Mouse (Mus musculus): ENCODE measurements at regions not wholly inside any gene's neighbourhood (a gene's known extent, or its start where the extent isn't known, plus 50 kb on each side); places are given as distances from the start of the nearest gene placed in this dataset.

DNA sequence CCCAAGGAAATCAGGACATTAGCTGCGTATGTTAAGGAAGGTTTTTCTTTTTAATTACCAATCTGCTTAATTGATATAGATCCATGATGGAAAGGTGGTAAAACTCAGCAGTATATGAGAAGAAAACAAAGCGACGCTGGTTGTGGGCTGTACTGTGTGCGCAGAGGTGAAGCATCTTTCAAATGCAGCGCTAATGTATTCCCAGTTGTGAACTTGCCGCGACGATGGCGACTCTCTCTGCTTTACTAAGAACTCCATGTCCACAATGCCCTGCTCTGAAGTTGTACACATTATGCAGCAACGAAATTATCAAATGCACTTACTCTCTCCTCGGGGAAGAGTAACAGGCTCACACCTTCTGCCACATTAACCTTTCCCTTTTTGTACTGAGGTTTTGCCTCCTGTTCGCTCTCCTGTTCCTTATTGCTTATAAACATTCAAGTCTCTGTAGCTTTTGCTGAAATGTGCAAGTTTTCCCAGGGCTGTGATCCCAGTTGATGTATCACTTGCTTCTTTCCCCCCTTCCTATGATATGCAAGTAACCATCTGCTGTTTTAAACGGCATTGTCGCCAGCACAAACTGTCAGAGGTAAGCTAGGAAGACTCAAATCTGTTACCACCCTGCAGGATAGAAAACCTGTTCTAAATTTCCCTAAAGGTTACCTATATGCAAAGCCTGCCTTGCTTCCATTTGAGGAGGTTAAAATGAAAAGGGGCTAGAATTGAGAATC is 174.8 kb downstream of the Rassf9 start:
- H3K9ac ChIP-seq, result no peak overlapping the region
- ATAC-seq (ENCODE audit: low FRiP score, low read depth), result no peak
- no peak overlapping the region for H3K4me2 ChIP-seq (replicated peaks)
- no peak overlapping the region for H3K4me3 ChIP-seq
- no peaks in the 10 kb centered on the region for H3K4me1 ChIP-seq
- no peaks in the 10 kb centered on the region for H3K36me3 ChIP-seq
- no peaks in the 10 kb centered on the region for H3K9me3 ChIP-seq
- WGBS, result 80% methylated on average over 14 of the region's 14 CpGs
- H3K27ac ChIP-seq, result no peak overlapping the region
- H3K27me3 ChIP-seq (replicated peaks), result no peaks in the 10 kb centered on the region

DNA sequence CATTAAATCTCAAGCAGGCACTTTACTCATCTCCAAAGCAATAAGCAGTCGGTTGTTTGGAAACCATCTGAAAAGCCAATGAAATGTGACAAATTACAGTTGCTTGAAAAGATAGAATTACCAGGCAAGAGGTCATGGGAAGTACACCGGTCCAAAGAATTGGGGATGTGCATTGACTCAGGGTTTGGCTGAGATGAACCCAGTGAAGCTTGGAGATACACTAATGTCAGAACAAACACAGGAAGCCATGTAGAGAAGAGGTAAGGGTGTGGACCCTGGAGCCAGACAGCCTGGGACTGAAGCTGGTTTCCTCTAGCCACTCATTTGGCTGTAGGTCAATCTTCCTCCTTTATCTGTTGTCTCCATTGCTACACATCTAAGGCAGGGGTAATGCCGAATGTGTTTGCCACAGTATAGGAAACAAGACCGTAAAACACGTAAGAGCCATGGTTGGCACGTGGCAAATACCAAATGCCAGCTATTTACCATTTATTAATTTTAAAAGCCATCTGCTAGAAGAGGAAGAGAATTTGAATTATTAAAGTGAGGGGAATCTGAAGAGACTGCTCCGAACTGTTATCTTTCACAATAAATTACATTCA is 173.9 kb downstream of the Rassf9 start:
- H3K27me3 ChIP-seq (replicated peaks), result no peaks in the 10 kb centered on the region
- no peak overlapping the region for H3K27ac ChIP-seq
- H3K4me3 ChIP-seq, result no peak overlapping the region
- no peak overlapping the region for H3K9ac ChIP-seq
- no peaks in the 10 kb centered on the region for H3K9me3 ChIP-seq
- WGBS, result 69% methylated on average over 7 of the region's 7 CpGs
- no peaks in the 10 kb centered on the region for H3K4me1 ChIP-seq
- H3K4me2 ChIP-seq (replicated peaks), result no peak overlapping the region
- no peaks in the 10 kb centered on the region for H3K36me3 ChIP-seq
- no peak for ATAC-seq (ENCODE audit: low FRiP score, low read depth)

DNA sequence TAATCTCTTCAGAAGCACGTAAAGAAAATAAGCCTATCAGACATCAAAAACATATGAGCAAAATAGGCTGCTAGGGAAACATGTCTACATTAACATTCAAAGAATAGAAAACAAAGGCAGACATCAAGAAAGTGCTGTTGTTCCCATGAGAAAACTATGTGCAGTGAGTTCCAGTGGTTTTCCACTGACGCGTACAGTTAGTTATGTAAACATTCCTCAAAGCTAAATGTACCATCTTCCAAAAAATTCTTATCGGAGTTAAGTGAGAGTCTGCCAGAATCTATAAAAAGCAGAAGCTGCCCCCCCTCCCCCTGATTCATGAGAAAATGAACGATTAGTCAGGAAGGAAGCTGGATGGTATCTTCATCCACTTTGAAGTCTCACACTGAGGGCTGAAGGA is 155.3 kb downstream of the Rassf9 start:
- no peak overlapping the region for H3K27ac ChIP-seq
- no peak overlapping the region for H3K4me3 ChIP-seq
- ATAC-seq (ENCODE audit: low FRiP score, low read depth), result no peak
- H3K9ac ChIP-seq, result no peak overlapping the region
- no peaks in the 10 kb centered on the region for H3K9me3 ChIP-seq
- no peaks in the 10 kb centered on the region for H3K27me3 ChIP-seq (replicated peaks)
- no peaks in the 10 kb centered on the region for H3K4me1 ChIP-seq
- no peaks in the 10 kb centered on the region for H3K36me3 ChIP-seq
- 81% methylated on average over 5 of the region's 5 CpGs for WGBS
- H3K4me2 ChIP-seq (replicated peaks), result no peak overlapping the region

DNA sequence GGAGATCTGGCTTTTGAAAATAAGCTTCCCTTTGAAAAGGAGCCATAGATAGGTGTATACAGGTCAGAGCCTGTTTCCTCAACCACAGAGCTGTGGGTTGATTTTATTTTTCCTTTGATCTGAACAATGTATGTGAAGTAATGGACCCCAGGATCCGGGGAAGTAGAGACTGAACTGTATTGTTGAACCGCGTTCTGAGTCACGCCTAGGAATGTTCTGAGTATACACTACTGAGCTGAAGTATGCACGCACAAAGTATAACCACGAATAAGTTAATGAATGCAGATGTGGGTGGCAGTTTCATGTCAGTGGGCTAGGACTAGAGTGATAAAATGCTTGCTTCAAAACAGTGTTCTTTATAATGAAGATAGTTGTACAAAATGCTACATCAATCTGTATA is 147.7 kb downstream of the Rassf9 start:
- no peak overlapping the region for H3K27ac ChIP-seq
- H3K4me3 ChIP-seq, result no peak overlapping the region
- H3K9ac ChIP-seq, result no peak overlapping the region
- H3K36me3 ChIP-seq, result no peaks in the 10 kb centered on the region
- ATAC-seq (ENCODE audit: low FRiP score, low read depth), result no peak
- no peaks in the 10 kb centered on the region for H3K27me3 ChIP-seq (replicated peaks)
- no peak overlapping the region for H3K4me2 ChIP-seq (replicated peaks)
- no peaks in the 10 kb centered on the region for H3K4me1 ChIP-seq
- H3K9me3 ChIP-seq, result no peaks in the 10 kb centered on the region
- WGBS, result 79% methylated on average over 6 of the region's 6 CpGs

GRCm38 (mm10) chr10:102636507-102636906 is 124.5 kb downstream of the Rassf9 start:
- no peaks in the 10 kb centered on the region for H3K36me3 ChIP-seq
- no peak overlapping the region for H3K4me3 ChIP-seq
- no peaks in the 10 kb centered on the region for H3K27me3 ChIP-seq (replicated peaks)
- no peak for ATAC-seq (ENCODE audit: low FRiP score, low read depth)
- H3K4me1 ChIP-seq, result no peaks in the 10 kb centered on the region
- no peaks in the 10 kb centered on the region for H3K9me3 ChIP-seq
- H3K9ac ChIP-seq, result no peak overlapping the region
- 83% methylated on average over 2 of the region's 2 CpGs for WGBS
- H3K4me2 ChIP-seq (replicated peaks), result no peak overlapping the region
- no peak overlapping the region for H3K27ac ChIP-seq

GRCm38 (mm10) chr10:102633438-102633837 is 121.4 kb downstream of the Rassf9 start:
- 77% methylated on average over 4 of the region's 4 CpGs for WGBS
- Histone ChIP-seq H3K4me1 (no peaks in the 10 kb centered on the region), H3K9me3 (no peaks in the 10 kb centered on the region), H3K36me3 (no peaks in the 10 kb centered on the region), H3K4me3 (no peak overlapping the region), H3K9ac (no peak overlapping the region), H3K27me3 (replicated peaks) (no peaks in the 10 kb centered on the region), H3K4me2 (replicated peaks) (no peak overlapping the region), H3K27ac (no peak overlapping the region)
- no peak for ATAC-seq (ENCODE audit: low FRiP score, low read depth)

DNA sequence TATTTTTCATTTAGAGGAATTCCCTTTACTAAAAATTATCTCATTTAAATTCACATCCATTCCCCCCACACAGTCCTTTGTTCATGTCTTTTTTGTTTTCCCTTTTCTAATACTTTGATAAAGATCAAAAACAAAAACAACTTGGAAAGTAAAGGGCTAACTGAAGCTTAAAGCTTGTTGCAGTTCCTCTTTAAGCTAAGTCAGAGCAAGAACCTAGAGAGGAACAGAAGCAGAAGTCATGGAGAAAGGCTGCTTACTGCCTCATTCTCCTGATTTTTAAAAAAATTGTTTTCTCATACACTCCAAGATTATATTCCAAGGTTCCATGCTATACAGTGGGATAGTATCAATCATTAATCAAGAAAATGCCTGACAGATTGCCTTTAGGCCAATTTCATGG is 116.6 kb downstream of the Rassf9 start:
- Histone ChIP-seq H3K4me1 (no peaks in the 10 kb centered on the region), H3K9me3 (no peaks in the 10 kb centered on the region), H3K9ac (no peak overlapping the region), H3K36me3 (no peaks in the 10 kb centered on the region), H3K27ac (no peak overlapping the region), H3K27me3 (replicated peaks) (no peaks in the 10 kb centered on the region), H3K4me3 (no peak overlapping the region), H3K4me2 (replicated peaks) (no peak overlapping the region)
- ATAC-seq (ENCODE audit: low FRiP score, low read depth), result no peak

- no peak overlapping the region for H3K9ac ChIP-seq
- no peaks in the 10 kb centered on the region for H3K4me1 ChIP-seq
- H3K4me3 ChIP-seq, result no peak overlapping the region
- ATAC-seq (ENCODE audit: low FRiP score, low read depth), result no peak
- no peak overlapping the region for H3K4me2 ChIP-seq (replicated peaks)
- H3K36me3 ChIP-seq, result no peaks in the 10 kb centered on the region
- WGBS, result 86% methylated on average over 3 of the region's 3 CpGs
- no peaks in the 10 kb centered on the region for H3K9me3 ChIP-seq
- no peaks in the 10 kb centered on the region for H3K27me3 ChIP-seq (replicated peaks)
- H3K27ac ChIP-seq, result no peak overlapping the region
Observed at GRCm38 (mm10) chr10:102623895-102624294, 111.9 kb downstream of the Rassf9 start.

- Histone ChIP-seq H3K9ac (no peak overlapping the region), H3K36me3 (no peaks in the 10 kb centered on the region), H3K27ac (no peak overlapping the region), H3K4me2 (replicated peaks) (no peak overlapping the region), H3K4me1 (no peaks in the 10 kb centered on the region), H3K27me3 (replicated peaks) (no peaks in the 10 kb centered on the region), H3K4me3 (no peak overlapping the region), H3K9me3 (no peaks in the 10 kb centered on the region)
- ATAC-seq (ENCODE audit: low FRiP score, low read depth), result no peak
- 74% methylated on average over 2 of the region's 2 CpGs for WGBS
Observed at GRCm38 (mm10) chr10:102622583-102623008, 110.6 kb downstream of the Rassf9 start.

DNA sequence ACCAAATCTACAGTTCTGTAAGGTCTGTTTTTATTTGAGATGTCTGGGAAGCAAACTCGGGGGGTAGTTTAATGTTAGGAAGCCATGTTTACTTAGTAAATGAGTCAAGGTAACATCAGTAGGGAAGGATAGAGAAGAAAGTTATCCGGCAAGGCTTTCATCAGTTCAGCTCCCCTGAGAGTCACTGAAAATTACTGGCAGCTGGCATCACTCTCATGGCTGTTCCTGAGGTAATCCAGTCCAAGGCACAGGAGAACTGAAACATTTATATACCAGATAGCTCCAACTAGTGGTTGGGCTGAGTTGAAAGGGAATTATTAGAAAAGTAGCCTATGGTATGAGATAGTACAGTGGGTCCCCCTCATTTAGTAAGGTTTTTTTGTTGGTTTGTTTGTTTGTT is 106.7 kb downstream of the Rassf9 start:
- Histone ChIP-seq H3K27me3 (replicated peaks) (no peaks in the 10 kb centered on the region), H3K9me3 (no peaks in the 10 kb centered on the region), H3K4me2 (replicated peaks) (no peak overlapping the region), H3K9ac (no peak overlapping the region), H3K4me1 (no peaks in the 10 kb centered on the region), H3K27ac (no peak overlapping the region), H3K36me3 (no peaks in the 10 kb centered on the region), H3K4me3 (no peak overlapping the region)
- no peak for ATAC-seq (ENCODE audit: low FRiP score, low read depth)
- WGBS, result 77% methylated on average over 2 of the region's 2 CpGs

GRCm38 (mm10) chr10:102615962-102616595 is 104.1 kb downstream of the Rassf9 start:
- Histone ChIP-seq H3K27ac (no peak overlapping the region), H3K9ac (no peak overlapping the region), H3K4me3 (no peak overlapping the region), H3K9me3 (no peaks in the 10 kb centered on the region), H3K36me3 (no peaks in the 10 kb centered on the region), H3K27me3 (replicated peaks) (no peaks in the 10 kb centered on the region), H3K4me1 (no peaks in the 10 kb centered on the region), H3K4me2 (replicated peaks) (no peak overlapping the region)
- 83% methylated on average over 10 of the region's 10 CpGs for WGBS
- ATAC-seq (ENCODE audit: low FRiP score, low read depth), result no peak

Data from neural tube, embryonic 12.5 days (tissue).